Mouse (Mus musculus) kidney, embryonic 15.5 days (tissue): ENCODE measurements around the gene Crocc. TPM values are rescaled to one million over a fixed set of nuclear protein-coding genes. Genes with fewer than 3 reads are reported as not detected.

Experiments used
- ATAC-seq: fragments of 200-750 bp; cut with Nextera tagmentation; replicated peaks from 2 replicates; pipeline ENCODE4 v1.8.0; 2017; ENCODE audit warnings: moderate TSS enrichment; ENCODE audit not compliant: low FRiP score
- H3K27ac ChIP-seq: fragments of 300-500 bp; sonication (generic); 2 replicates; pipeline ENCODE4 v1.5.1; 2015; ENCODE audit warnings: mild to moderate bottlenecking, inconsistent platforms
- H3K27me3 ChIP-seq: fragments of 300-500 bp; sonication (generic); 2 replicates; pipeline ENCODE4 v1.6.1; 2015; ENCODE audit warnings: inconsistent platforms
- H3K36me3 ChIP-seq: fragments of 300-500 bp; sonication (generic); 2 replicates; pipeline ENCODE4 v1.6.1; 2015; ENCODE audit warnings: inconsistent platforms
- H3K4me1 ChIP-seq: fragments of 300-500 bp; sonication (generic); 2 replicates; pipeline ENCODE4 v1.6.1; 2015; ENCODE audit warnings: inconsistent platforms
- H3K4me2 ChIP-seq: fragments of 300-500 bp; sonication (generic); 2 replicates; pipeline ENCODE4 v1.6.1; 2015; ENCODE audit warnings: moderate library complexity, mild to moderate bottlenecking, inconsistent platforms
- H3K4me3 ChIP-seq: fragments of 300-500 bp; sonication (generic); replicated peaks from 2 replicates; pipeline ENCODE4 v1.5.1; 2015; ENCODE audit warnings: mild to moderate bottlenecking, inconsistent platforms
- H3K9ac ChIP-seq: fragments of 300-500 bp; sonication (generic); 2 replicates; pipeline ENCODE4 v1.6.1; 2015; ENCODE audit warnings: mild to moderate bottlenecking, inconsistent platforms
- H3K9me3 ChIP-seq: fragments of 300-500 bp; sonication (generic); replicated peaks from 2 replicates; pipeline ENCODE4 v1.6.1; 2016; ENCODE audit warnings: inconsistent platforms
- WGBS: fragments of 180-500 bp; shearing (Covaris S2); methylation state at CpG from one replicate; pipeline ENCODE4 v1.1.7; 2015; ENCODE audit warnings: mixed read lengths; 5-methylcytosine and 5-hydroxymethylcytosine counted together
- polyA plus RNA-seq: library from polyadenylated mRNA; unstranded; fragments of >200 nt; fragmentation: Nextera tagmentation; extraction: Ambion mirVana; gene quantifications from 2 replicates; pipeline ENCODE4 v1.2.1, GENCODE M21; 2015

Crocc gene
- polyA plus RNA-seq, 1 experiment from 2014 or later = 9.5 TPM

DNA sequence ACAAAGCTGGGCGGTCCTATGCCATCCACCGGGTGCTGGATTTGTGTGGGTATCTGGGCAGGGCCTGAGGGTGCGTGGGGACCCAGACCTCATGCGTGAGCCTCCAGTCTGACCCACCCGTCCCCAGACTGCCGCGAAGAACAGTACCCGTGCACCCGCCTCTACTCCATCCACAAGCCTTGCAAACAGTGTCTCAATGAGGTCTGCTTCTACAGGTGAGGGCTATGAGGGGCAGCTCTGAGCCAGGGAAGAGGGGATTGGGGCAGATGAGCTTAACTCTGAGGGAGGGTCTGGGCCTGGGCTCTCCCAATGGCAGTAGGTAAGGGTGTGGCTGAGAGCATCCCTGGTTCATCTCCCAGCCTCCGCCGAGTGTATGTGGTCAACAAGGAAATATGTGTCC, 45.5 kb downstream of the Crocc start:
- no peaks in the 10 kb centered on the region for H3K9me3 ChIP-seq
- H3K27me3 ChIP-seq = no peaks in the 10 kb centered on the region
- H3K4me3 ChIP-seq = no peak overlapping the region
- no peak overlapping the region for H3K27ac ChIP-seq
- no peak for ATAC-seq
- peaks cover 51% of the 10 kb centered on the region for H3K4me1 ChIP-seq
- no peak overlapping the region for H3K4me2 ChIP-seq
- H3K9ac ChIP-seq = no peak overlapping the region
- peaks cover 70% of the 10 kb centered on the region for H3K36me3 ChIP-seq
- 93% methylated on average over 11 of the region's 11 CpGs for WGBS

DNA sequence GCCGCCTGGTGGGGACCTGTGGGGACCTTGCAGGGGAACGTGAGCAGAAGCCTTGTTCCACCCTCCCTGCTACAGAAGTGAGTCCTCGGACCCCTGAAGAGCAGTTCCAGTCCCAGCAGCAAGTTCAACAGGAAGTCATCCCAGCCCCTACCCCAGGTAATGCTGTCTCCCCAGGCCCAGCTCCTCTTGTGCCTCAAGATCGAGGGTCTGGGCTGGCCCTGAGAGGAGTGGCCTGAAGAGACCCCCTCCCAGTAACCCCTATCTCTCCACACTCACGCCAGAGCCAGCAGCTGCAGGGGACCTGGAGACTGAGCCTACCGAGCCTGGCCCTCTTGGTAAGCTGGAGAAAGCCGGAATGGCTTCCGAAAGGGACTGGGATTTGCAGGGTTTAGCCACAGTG, 46.2 kb downstream of the Crocc start:
- no peak for ATAC-seq
- Histone ChIP-seq H3K36me3 (peaks cover 63% of the 10 kb centered on the region), H3K27ac (no peak overlapping the region), H3K4me1 (peaks cover 49% of the 10 kb centered on the region), H3K27me3 (no peaks in the 10 kb centered on the region), H3K4me3 (no peak overlapping the region), H3K9ac (no peak overlapping the region), H3K9me3 (no peaks in the 10 kb centered on the region), H3K4me2 (no peak overlapping the region)
- 80% methylated on average over 8 of the region's 8 CpGs for WGBS

DNA sequence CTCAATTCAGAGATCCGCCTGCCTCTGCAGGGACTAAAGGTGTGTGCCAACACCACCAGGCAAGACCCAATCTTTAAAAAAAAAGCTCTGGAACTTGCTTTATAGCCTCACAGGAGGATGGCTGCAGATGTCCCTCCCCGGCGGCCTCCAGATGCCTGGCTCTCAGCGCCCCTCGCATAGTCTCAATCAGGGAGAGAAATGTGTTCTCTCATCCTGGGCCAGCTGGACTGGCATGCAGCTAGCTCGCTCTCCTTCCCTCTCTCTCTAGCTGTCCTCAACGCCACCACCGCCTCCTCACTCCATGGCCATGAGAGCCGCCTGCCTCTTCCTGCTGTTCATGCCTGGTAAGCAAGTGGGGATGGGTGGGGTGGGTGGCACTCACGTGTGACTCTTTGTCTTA, 47.8 kb downstream of the Crocc start:
- Histone ChIP-seq H3K4me2 (peak overlapping the region; percentile 74), H3K4me3 (no peak overlapping the region), H3K9me3 (no peaks in the 10 kb centered on the region), H3K27ac (no peak overlapping the region), H3K27me3 (no peaks in the 10 kb centered on the region), H3K36me3 (peaks cover 54% of the 10 kb centered on the region), H3K9ac (peak overlapping the region; percentile 22; the same call in 1 of the 2 replicates), H3K4me1 (peaks cover 43% of the 10 kb centered on the region)
- WGBS = 80% methylated on average over 10 of the region's 10 CpGs
- ATAC-seq = no peak

DNA sequence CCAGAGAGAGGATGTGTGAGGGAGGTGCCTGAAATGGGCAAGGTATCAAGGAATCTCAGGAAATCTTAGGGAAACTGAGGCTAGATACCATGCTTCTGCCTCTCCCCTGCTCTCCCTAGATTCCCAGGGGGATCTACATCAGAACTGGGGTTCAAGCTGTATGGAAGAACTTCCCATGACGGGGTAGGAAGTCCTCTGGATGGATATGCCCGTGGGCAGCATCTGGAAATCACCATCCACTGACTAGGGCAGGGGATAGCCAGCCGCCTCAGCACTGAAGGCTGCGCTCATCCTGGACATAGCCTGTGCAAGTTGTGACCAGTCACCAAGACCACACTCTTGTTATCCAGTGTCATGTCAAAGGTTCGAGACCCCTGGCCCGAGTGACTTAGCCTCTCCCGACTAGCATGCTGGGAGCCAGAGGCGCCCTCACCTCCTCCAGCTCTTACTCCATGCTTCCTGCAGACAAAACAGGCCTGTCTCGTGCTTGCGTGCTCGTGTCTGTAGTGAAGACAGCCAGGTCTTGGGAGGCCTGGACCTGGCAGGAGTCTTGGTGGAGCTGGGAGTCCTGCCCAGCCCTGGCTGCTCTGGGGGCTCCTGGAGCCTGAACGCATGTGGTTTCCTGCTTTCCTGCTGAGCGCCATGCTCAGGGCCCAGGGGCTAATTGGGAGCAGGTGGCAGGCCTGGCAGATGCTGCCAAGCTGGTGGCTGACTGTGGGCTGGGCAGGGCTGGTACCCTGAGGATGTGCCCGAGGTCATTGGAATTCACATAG, 48.6 kb downstream of the Crocc start:
- Histone ChIP-seq H3K36me3 (peaks cover 52% of the 10 kb centered on the region), H3K27ac (peak overlapping the region; percentile 86), H3K27me3 (no peaks in the 10 kb centered on the region), H3K4me3 (peak overlapping the region; percentile 61), H3K4me2 (peak overlapping the region; percentile 74), H3K9ac (peak overlapping the region; percentile 66), H3K9me3 (no peaks in the 10 kb centered on the region), H3K4me1 (peaks cover 36% of the 10 kb centered on the region)
- 40% methylated on average over 14 of the region's 14 CpGs for WGBS
- ATAC-seq = no peak

DNA sequence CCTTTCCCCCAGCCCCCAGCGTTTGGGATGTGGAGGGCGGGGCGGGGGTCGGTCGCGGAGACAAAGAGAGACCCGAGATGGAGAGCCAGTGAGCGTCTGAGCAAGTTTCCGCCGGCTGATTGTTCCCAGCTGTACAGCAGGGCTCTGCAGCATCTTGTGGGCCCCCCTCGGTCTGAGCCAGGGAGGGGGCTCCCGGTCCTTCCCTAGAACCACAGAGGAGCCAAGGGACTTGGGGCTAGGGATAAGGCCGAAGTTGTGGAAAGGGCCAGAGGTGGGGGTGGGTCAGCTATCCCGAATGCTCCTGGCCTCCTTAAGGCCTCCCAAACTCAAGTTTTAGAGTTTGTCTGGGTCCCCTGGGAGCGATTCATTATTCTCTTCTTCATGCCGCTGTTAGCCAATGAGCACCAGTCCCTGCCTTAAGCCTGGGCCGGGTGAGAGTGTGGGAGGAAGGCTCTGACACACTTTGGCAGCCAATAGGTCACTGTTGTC, 49.4 kb downstream of the Crocc start:
- H3K27ac ChIP-seq = peak overlapping the region; percentile 86

DNA sequence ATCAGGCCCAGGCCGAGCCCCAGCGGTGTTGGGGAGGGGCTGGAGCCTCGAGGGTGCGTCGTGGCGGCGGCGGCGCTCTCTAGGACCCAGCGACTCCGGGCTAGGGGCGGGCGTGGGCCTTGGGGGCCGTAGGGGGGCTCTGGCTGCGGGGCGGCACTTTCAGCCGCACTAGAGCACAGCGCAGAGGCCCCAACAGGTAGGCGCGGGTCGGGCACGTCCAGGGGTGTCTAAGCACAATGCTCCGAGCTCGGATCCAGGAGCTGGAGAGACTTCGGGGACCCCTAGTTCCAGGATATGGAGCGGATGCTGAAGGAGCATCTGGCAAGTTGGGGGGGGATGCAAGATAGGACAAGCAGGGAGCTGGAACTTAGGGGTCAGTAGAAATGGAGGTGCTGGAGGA, 49.8 kb downstream of the Crocc start:
- Histone ChIP-seq H3K36me3 (peaks cover 52% of the 10 kb centered on the region), H3K9me3 (no peaks in the 10 kb centered on the region), H3K27ac (peak overlapping the region; percentile 86), H3K4me1 (peaks cover 28% of the 10 kb centered on the region), H3K27me3 (no peaks in the 10 kb centered on the region), H3K9ac (peak overlapping the region; percentile 66), H3K4me3 (peak overlapping the region; percentile 61), H3K4me2 (peak overlapping the region; percentile 74)
- WGBS = 0% methylated on average over 25 of the region's 26 CpGs
- peak; percentile 70 for ATAC-seq

More for the DNA sequence above, 49.4 kb downstream of the Crocc start:
- ATAC-seq = peak; percentile 52
- Histone ChIP-seq H3K9ac (peak overlapping the region; percentile 66), H3K9me3 (no peaks in the 10 kb centered on the region), H3K4me2 (peak overlapping the region; percentile 74), H3K4me1 (peaks cover 28% of the 10 kb centered on the region), H3K27me3 (no peaks in the 10 kb centered on the region), H3K36me3 (peaks cover 52% of the 10 kb centered on the region), H3K4me3 (peak overlapping the region; percentile 61)
- WGBS = under 1% methylated on average over 17 of the region's 17 CpGs

DNA sequence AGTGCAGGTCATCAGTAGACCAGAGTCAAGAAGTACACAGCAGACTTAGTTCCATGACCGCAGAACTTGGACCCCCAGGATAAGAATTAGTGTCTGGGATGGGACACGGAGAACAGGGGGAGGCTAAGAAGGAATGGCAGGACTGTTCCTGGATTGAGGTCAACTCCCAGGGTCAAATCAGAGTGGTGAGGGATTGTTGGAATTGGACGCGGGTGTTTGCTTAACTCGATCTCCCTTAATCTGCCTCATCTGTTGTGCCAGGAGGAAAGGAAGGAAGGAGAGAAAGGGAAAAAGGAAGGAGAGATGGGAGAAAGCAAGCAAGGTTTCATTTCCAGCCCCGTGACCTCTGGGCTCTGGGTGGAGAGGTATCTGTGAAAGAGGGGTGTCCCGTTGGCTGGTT, 50.2 kb downstream of the Crocc start, which contains the start of gene Mfap2:
Mfap2 (plus strand) TSS at position 301 of the 400 bp plus-strand sequence.
- WGBS = 11% methylated on average over 7 of the region's 7 CpGs
- Histone ChIP-seq H3K4me1 (peaks cover 28% of the 10 kb centered on the region), H3K9me3 (no peaks in the 10 kb centered on the region), H3K36me3 (peaks cover 52% of the 10 kb centered on the region), H3K27me3 (no peaks in the 10 kb centered on the region), H3K27ac (peak within 1 kb of the TSS; percentile 86), H3K4me2 (peak within 1 kb of the TSS; percentile 74), H3K9ac (peak within 1 kb of the TSS; percentile 66), H3K4me3 (peak within 1 kb of the TSS; percentile 61)
- no peak for ATAC-seq

DNA sequence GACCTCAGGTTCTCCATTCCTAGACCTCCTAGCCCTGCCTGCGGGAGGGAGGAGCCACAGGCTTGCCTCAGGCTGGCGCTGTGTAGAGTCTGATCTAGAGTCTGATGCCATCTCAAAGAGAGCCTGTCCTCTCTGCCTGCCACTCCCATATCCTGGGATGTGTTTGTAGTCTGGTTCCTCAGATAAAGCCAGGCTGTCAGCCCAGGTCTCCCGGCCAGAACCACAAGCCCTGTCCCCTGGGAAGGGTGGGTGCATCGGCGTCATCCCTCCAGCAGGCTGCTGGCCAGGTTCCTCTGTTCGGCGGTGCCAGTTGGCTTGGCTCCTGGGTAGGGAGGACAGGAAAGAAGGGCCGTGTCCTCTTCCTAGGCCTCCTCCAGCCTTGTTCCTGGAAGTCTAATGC, 52.3 kb downstream of the Crocc start:
- WGBS = 88% methylated on average over 8 of the region's 8 CpGs
- no peak overlapping the region for H3K9ac ChIP-seq
- H3K36me3 ChIP-seq = peaks cover 52% of the 10 kb centered on the region
- H3K4me3 ChIP-seq = no peak overlapping the region
- ATAC-seq = no peak
- no peak overlapping the region for H3K4me2 ChIP-seq
- H3K4me1 ChIP-seq = peaks cover 28% of the 10 kb centered on the region
- no peaks in the 10 kb centered on the region for H3K27me3 ChIP-seq
- H3K27ac ChIP-seq = no peak overlapping the region
- H3K9me3 ChIP-seq = no peaks in the 10 kb centered on the region

DNA sequence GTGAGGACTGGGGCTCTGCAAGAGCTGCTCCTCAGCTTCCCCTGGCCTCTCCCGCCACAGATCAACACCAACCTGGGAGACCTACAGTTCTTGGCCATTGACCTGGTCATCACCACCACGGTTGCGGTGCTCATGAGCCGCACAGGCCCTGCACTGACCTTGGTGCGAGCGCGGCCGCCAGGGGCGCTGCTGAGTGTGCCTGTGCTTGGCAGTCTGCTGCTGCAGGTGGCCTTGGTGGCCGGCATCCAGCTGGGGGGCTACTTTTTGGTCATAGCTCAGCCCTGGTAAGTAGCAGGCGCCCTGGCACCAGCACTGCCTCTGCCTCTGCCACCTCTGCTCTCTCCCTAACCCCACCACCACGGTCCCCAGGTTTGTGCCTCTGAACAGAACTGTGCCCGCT, 54.4 kb downstream of the Crocc start:
- Histone ChIP-seq H3K4me3 (no peak overlapping the region), H3K9ac (no peak overlapping the region), H3K27me3 (no peaks in the 10 kb centered on the region), H3K4me1 (peaks cover 10% of the 10 kb centered on the region), H3K36me3 (peaks cover 70% of the 10 kb centered on the region), H3K27ac (no peak overlapping the region), H3K4me2 (no peak overlapping the region), H3K9me3 (no peaks in the 10 kb centered on the region)
- 77% methylated on average over 13 of the region's 13 CpGs for WGBS
- no peak for ATAC-seq

DNA sequence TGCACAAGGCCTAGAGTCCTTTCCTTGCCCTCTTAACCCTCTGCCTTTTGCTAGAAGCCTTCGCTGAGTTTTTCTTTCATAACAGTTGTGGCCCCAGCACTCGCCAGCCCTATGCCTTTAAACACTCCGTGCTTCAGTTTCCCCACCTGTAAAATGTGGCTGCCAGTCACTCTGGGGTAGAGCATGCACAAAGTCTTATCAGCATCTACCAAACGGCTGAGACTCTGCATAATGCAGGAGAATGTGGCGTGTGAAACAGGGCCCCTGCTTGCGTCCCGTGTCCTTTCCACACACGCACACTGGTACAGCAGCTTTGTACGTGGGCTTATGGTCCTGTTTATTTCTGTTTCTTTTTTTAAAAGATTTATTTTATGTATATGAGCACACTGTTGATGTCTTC, 63.5 kb downstream of the Crocc start:
- 93% methylated on average over 9 of the region's 9 CpGs for WGBS
- no peak overlapping the region for H3K4me2 ChIP-seq
- H3K9me3 ChIP-seq = no peaks in the 10 kb centered on the region
- H3K4me1 ChIP-seq = 0 out of 2 replicates have a peak, but pooled peaks cover 8% of the 10 kb centered on the region
- no peak overlapping the region for H3K27ac ChIP-seq
- no peak overlapping the region for H3K4me3 ChIP-seq
- no peak overlapping the region for H3K9ac ChIP-seq
- peaks cover 91% of the 10 kb centered on the region for H3K36me3 ChIP-seq
- no peaks in the 10 kb centered on the region for H3K27me3 ChIP-seq
- ATAC-seq = no peak

DNA sequence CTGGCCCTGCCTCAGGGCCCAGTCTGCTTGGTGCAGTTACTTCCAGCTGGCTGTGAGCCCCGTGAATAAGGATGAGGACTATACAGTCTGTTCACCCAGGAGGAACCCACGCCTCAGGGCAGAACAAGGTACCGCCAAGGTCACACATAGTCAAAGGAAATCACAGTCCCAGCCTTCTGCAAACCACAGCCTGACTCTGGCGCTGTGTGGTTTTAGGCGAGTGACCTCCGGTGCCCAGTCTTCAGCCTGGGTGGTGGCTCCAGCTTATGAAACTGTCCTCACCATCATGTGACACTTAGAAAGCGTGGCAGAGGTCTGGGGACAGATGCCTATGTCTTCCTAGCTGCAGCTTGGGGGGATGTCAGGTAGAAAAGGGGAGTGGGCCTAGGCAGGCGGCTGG, 64.5 kb downstream of the Crocc start:
- no peak for ATAC-seq
- Histone ChIP-seq H3K4me2 (no peak overlapping the region), H3K9me3 (no peaks in the 10 kb centered on the region), H3K4me1 (0 out of 2 replicates have a peak, but pooled peaks cover 8% of the 10 kb centered on the region), H3K4me3 (no peak overlapping the region), H3K27ac (no peak overlapping the region), H3K9ac (no peak overlapping the region), H3K36me3 (peaks cover 81% of the 10 kb centered on the region), H3K27me3 (no peaks in the 10 kb centered on the region)
- WGBS = 91% methylated on average over 8 of the region's 8 CpGs

DNA sequence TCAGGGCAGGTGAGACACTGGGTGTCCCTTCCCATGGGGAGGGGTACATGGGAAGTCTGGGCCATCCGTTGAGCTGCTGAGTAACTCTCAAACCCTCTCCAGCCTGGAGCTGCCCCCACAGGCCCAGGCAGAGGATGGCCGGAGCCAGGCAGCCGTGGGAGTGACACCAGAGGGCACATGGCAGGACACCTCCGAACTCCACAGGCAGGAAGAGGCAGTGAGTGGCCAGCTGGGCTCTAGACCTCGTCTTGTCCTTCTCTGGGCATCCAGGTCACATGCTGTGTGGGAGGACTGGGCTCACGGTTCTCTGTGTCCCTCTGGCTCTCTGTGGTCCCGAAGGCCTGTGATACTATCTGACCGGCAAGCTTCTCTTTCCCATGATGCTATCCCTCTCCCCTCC, 66.5 kb downstream of the Crocc start:
- Histone ChIP-seq H3K4me2 (no peak overlapping the region), H3K9ac (no peak overlapping the region), H3K27me3 (no peaks in the 10 kb centered on the region), H3K4me1 (peaks cover 19% of the 10 kb centered on the region), H3K9me3 (no peaks in the 10 kb centered on the region), H3K4me3 (no peak overlapping the region), H3K27ac (no peak overlapping the region), H3K36me3 (peaks cover 65% of the 10 kb centered on the region)
- 41% methylated on average over 8 of the region's 8 CpGs for whole genome bisulfite sequencing
- ATAC-seq = no peak
